In the genomic region with DNA sequence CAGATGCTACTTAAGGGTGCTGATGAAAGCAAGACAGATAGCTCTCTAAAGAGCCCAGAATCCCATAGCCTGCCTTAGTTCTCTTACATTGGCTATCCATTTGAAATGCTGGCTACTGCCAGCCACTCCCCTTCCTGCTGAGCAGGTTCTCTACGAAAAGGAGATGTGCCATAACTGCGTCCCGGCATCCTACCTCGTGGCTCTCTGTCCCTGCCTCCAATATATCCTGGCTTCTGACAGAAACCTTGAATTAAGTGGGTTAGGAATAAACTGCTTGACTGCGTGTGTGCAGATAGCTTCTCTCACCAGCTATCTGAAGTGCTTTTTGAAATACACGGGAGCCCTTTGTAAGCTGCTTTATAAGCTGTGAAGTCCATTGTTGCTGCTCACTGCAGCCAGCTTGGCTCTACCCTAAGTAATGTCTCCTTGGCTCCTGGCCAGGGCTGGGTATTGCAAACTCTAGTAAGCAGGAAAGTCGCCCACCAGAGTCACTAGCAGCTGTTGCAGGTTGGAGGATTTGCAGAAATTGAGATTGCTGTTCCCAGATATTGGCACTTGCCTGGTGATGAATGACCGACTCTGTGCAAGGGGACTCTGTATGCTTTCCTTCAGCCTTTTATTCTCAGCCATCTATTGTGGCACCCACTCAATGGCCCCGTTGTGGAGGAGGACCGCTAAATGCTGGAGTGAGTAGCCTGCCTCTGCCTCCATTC, we compare ENCODE assay signal across 9 mouse cellular contexts.
DNase-seq lines count a peak whose midpoint lies in the region; ATAC-seq lines count a peak whose summit lies in the region.
"Had no signal": no experiment of that assay in that cellular context is flagged by ENCODE, and none has a peak within 500 bp of the region (broad histone marks: within the 10 kb centered on the region; RNA-seq: fewer than 3 reads in every experiment).

No protein-coding gene starts in this region.

- H3K9ac ChIP-seq in kidney, embryonic 15.5 days: no peak overlapping the region
- no peak overlapping the region for H3K9ac ChIP-seq in stomach, embryonic 16.5 days (ENCODE audit: low read length)
- H3K9ac ChIP-seq: liver, embryonic 13.5 days had no signal

- DNase-seq in cerebellum, postnatal 10 days: peak; percentile 90 to 92
- DNase-seq in cerebellum, adult 11 months: no peak
- DNase-seq in ovary, postnatal 36 days (ENCODE audit: low spot score): peak; percentile 23
- DNase-seq in ovary, adult 18-20 months (ENCODE audit: low spot score): no peak
- peak; percentile 33 for DNase-seq in lung, postnatal 14 days
- DNase-seq: liver, embryonic 13.5 days had no signal

- ATAC-seq in kidney, embryonic 15.5 days (replicated peaks; ENCODE audit: low FRiP score): no peak
- ATAC-seq in stomach, embryonic 16.5 days (ENCODE audit: insufficient read depth, low FRiP score): 0 out of 2 replicates have a peak, but pooled peaks have one; percentile 6
- ATAC-seq in granulocyte monocyte progenitor cell, adult 5-6 weeks (replicated peaks; ENCODE audit: poor library complexity, severe bottlenecking): no peak

- H3K36me3 ChIP-seq in kidney, embryonic 15.5 days: no peaks in the 10 kb centered on the region
- no peaks in the 10 kb centered on the region for H3K36me3 ChIP-seq in stomach, embryonic 16.5 days (ENCODE audit: control insufficient read depth, insufficient read depth, low read length)

- 74% methylated on average over 10 of the region's 10 CpGs for WGBS in kidney, embryonic 15.5 days
- WGBS in stomach, embryonic 16.5 days: 59% methylated on average over 10 of the region's 10 CpGs

- H3K4me2 ChIP-seq in kidney, embryonic 15.5 days: no peak overlapping the region
- H3K4me2 ChIP-seq in stomach, embryonic 16.5 days (ENCODE audit: low read depth, low read length): no peak overlapping the region
- H3K4me2 ChIP-seq: liver, embryonic 13.5 days had no signal

- H3K4me1 ChIP-seq in kidney, embryonic 15.5 days: peaks cover 16% of the 10 kb centered on the region
- H3K4me1 ChIP-seq in stomach, embryonic 16.5 days (ENCODE audit: control insufficient read depth, insufficient read depth, low read length): 0 out of 2 replicates have a peak, but pooled peaks cover 4% of the 10 kb centered on the region

- H3K27me3 ChIP-seq in kidney, embryonic 15.5 days: no peaks in the 10 kb centered on the region
- no peaks in the 10 kb centered on the region for H3K27me3 ChIP-seq in stomach, embryonic 16.5 days (ENCODE audit: control insufficient read depth, insufficient read depth, low read length)
- H3K27me3 ChIP-seq: liver, embryonic 13.5 days had no signal

- no peaks in the 10 kb centered on the region for H3K9me3 ChIP-seq in kidney, embryonic 15.5 days (replicated peaks)
- no peaks in the 10 kb centered on the region for H3K9me3 ChIP-seq in stomach, embryonic 16.5 days (replicated peaks; ENCODE audit: control insufficient read depth, low read length)
- H3K9me3 ChIP-seq: liver, embryonic 13.5 days had no signal

- peak overlapping the region; percentile 52 for H3K27ac ChIP-seq in kidney, embryonic 15.5 days
- no peak overlapping the region for H3K27ac ChIP-seq in stomach, embryonic 16.5 days (ENCODE audit: low read length)
- H3K27ac ChIP-seq: liver, embryonic 13.5 days had no signal

- no peak overlapping the region for H3K4me3 ChIP-seq in kidney, embryonic 15.5 days (replicated peaks)
- no peak overlapping the region for H3K4me3 ChIP-seq in stomach, embryonic 16.5 days (replicated peaks; ENCODE audit: low read length)
- H3K4me3 ChIP-seq: liver, embryonic 13.5 days had no signal

Comparison
In these comparisons a context has a peak if more than half of its experiments do, and no peak if none do; other contexts are left out.
1. DNase-seq: peak in cerebellum, postnatal 10 days (2 of 2), ovary, postnatal 36 days (single experiment) and lung, postnatal 14 days (single experiment); none in cerebellum, adult 11 months (single experiment) and ovary, adult 18-20 months (single experiment).